Mouse (Mus musculus): ENCODE results near the gene Ndel1. TPM values are rescaled to one million over a fixed set of nuclear protein-coding genes. Genes with fewer than 3 reads are reported as not detected.
"Not testable (repeated sequence)": the region's sequence is repeated elsewhere in the genome, so short reads cannot be mapped to it uniquely, and the experiment has no call there.

Ndel1 gene
- polyA plus RNA-seq, 1 experiment from 2014 or later = 54.4 TPM

GRCm38 (mm10) chr11:68832793-68833192, 38.9 kb downstream of the Ndel1 start:
- H3K27me3 ChIP-seq (ENCODE audit: control insufficient read depth, insufficient read depth, low read length) = no peaks in the 10 kb centered on the region
- 72% methylated on average over 4 of the region's 4 CpGs for WGBS
- H3K27ac ChIP-seq (replicated peaks; ENCODE audit: low read depth, low read length) = no peak overlapping the region
- no peak overlapping the region for H3K4me2 ChIP-seq (ENCODE audit: low read depth, low read length)
- peaks cover 6% of the 10 kb centered on the region for H3K36me3 ChIP-seq (replicated peaks; ENCODE audit: control insufficient read depth, insufficient read depth, low read depth, low read length)
- ATAC-seq (replicated peaks; ENCODE audit: insufficient number of reproducible peaks, low FRiP score, low TSS enrichment, low read depth) (no peak), DNase-seq (ENCODE audit: low spot score) (no peak)
- no peak overlapping the region for H3K4me3 ChIP-seq (ENCODE audit: low read depth, low read length)
- no peaks in the 10 kb centered on the region for H3K4me1 ChIP-seq (ENCODE audit: control insufficient read depth, insufficient read depth, low read length)
- no peak overlapping the region for H3K9ac ChIP-seq (replicated peaks; ENCODE audit: low read length)
- H3K9me3 ChIP-seq (replicated peaks; ENCODE audit: control insufficient read depth, low read length) = no peaks in the 10 kb centered on the region

- not testable (repeated sequence) for H3K27ac ChIP-seq (replicated peaks; ENCODE audit: low read depth, low read length); H3K36me3 ChIP-seq (replicated peaks; ENCODE audit: control insufficient read depth, insufficient read depth, low read depth, low read length); H3K27me3 ChIP-seq (ENCODE audit: control insufficient read depth, insufficient read depth, low read length); H3K4me1 ChIP-seq (ENCODE audit: control insufficient read depth, insufficient read depth, low read length); H3K4me3 ChIP-seq (ENCODE audit: low read depth, low read length); ATAC-seq (replicated peaks; ENCODE audit: insufficient number of reproducible peaks, low FRiP score, low TSS enrichment, low read depth); H3K9ac ChIP-seq (replicated peaks; ENCODE audit: low read length); DNase-seq (ENCODE audit: low spot score); H3K4me2 ChIP-seq (ENCODE audit: low read depth, low read length); H3K9me3 ChIP-seq (replicated peaks; ENCODE audit: control insufficient read depth, low read length)
- WGBS = 95% methylated on average over 5 of the region's 5 CpGs
Observed at GRCm38 (mm10) chr11:68831580-68831979, 40.1 kb downstream of the Ndel1 start.

GRCm38 (mm10) chr11:68826735-68827134, 44.9 kb downstream of the Ndel1 start:
- Histone ChIP-seq H3K27ac (replicated peaks; ENCODE audit: low read depth, low read length) (no peak overlapping the region), H3K4me3 (ENCODE audit: low read depth, low read length) (no peak overlapping the region), H3K4me1 (ENCODE audit: control insufficient read depth, insufficient read depth, low read length) (no peaks in the 10 kb centered on the region), H3K9ac (replicated peaks; ENCODE audit: low read length) (no peak overlapping the region), H3K9me3 (replicated peaks; ENCODE audit: control insufficient read depth, low read length) (no peaks in the 10 kb centered on the region), H3K4me2 (ENCODE audit: low read depth, low read length) (no peak overlapping the region), H3K27me3 (ENCODE audit: control insufficient read depth, insufficient read depth, low read length) (no peaks in the 10 kb centered on the region), H3K36me3 (replicated peaks; ENCODE audit: control insufficient read depth, insufficient read depth, low read depth, low read length) (peaks cover 3% of the 10 kb centered on the region; the same call in 1 of the 2 replicates)
- DNase-seq (ENCODE audit: low spot score) = no peak
- 82% methylated on average over 3 of the region's 3 CpGs for WGBS
- no peak for ATAC-seq (replicated peaks; ENCODE audit: insufficient number of reproducible peaks, low FRiP score, low TSS enrichment, low read depth)

DNA sequence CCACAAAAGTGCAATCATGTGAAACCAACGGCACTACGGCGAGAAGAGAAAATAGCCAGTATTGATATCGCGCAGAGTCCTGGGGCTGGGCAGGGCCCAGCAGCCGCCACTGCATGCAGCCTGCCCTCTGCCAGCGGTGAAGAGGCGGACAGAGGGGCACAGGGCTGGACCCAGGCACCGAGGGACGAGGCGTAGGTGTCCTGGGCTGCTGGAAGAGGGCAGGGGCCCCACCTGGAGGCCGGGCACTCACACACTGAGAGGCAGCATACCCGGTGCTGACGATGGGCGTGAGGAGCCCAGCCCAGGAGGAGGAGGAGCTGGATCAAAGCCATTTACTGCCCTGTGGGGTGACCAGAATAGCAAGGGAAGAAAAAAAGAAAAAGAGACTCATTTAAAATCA, 49.3 kb downstream of the Ndel1 start:
- 89% methylated on average over 15 of the region's 15 CpGs for WGBS
- H3K27me3 ChIP-seq (ENCODE audit: control insufficient read depth, insufficient read depth, low read length) = no peaks in the 10 kb centered on the region
- H3K9me3 ChIP-seq (replicated peaks; ENCODE audit: control insufficient read depth, low read length) = no peaks in the 10 kb centered on the region
- H3K9ac ChIP-seq (replicated peaks; ENCODE audit: low read length) = no peak overlapping the region
- H3K4me2 ChIP-seq (ENCODE audit: low read depth, low read length) = no peak overlapping the region
- H3K4me1 ChIP-seq (ENCODE audit: control insufficient read depth, insufficient read depth, low read length) = no peaks in the 10 kb centered on the region
- H3K27ac ChIP-seq (replicated peaks; ENCODE audit: low read depth, low read length) = no peak overlapping the region
- no peak for ATAC-seq (replicated peaks; ENCODE audit: insufficient number of reproducible peaks, low FRiP score, low TSS enrichment, low read depth)
- DNase-seq (ENCODE audit: low spot score) = no peak
- no peak overlapping the region for H3K4me3 ChIP-seq (ENCODE audit: low read depth, low read length)
- H3K36me3 ChIP-seq (replicated peaks; ENCODE audit: control insufficient read depth, insufficient read depth, low read depth, low read length) = peaks cover 5% of the 10 kb centered on the region; the same call in 1 of the 2 replicates

DNA sequence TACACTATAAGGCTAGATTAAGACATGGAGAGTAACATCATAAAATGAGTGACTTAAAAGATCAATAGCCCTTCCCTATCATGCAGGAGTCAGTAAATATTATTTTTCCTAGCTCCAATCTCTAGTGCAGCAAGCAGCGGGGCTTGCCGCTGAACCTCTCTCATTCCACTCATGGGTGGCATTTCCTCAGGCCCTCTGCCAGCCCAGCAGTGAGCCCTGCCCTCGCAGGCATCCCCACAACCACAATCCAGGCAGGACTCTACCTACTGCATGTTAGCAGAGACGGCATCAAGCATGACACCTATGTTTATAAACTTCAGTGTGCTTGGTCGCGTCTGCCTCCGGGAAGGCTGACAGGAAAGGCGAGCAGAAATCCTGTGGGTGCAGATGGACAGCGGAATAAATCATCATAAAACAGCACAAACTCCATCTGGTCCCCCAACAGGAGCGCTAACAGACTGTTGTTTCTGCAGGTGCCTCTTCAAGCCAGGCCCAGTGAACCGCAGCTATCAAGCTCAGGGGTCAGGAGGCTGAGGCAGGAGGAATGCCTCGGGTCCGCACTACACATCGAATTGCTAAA, 52.3 kb downstream of the Ndel1 start:
- peaks cover 10% of the 10 kb centered on the region for H3K36me3 ChIP-seq (replicated peaks; ENCODE audit: control insufficient read depth, insufficient read depth, low read depth, low read length)
- DNase-seq (ENCODE audit: low spot score) (no peak), ATAC-seq (replicated peaks; ENCODE audit: insufficient number of reproducible peaks, low FRiP score, low TSS enrichment, low read depth) (no peak)
- no peak overlapping the region for H3K27ac ChIP-seq (replicated peaks; ENCODE audit: low read depth, low read length)
- 92% methylated on average over 14 of the region's 14 CpGs for WGBS
- no peak overlapping the region for H3K9ac ChIP-seq (replicated peaks; ENCODE audit: low read length)
- no peaks in the 10 kb centered on the region for H3K4me1 ChIP-seq (ENCODE audit: control insufficient read depth, insufficient read depth, low read length)
- no peaks in the 10 kb centered on the region for H3K9me3 ChIP-seq (replicated peaks; ENCODE audit: control insufficient read depth, low read length)
- H3K4me3 ChIP-seq (ENCODE audit: low read depth, low read length) = no peak overlapping the region
- H3K27me3 ChIP-seq (ENCODE audit: control insufficient read depth, insufficient read depth, low read length) = no peaks in the 10 kb centered on the region
- H3K4me2 ChIP-seq (ENCODE audit: low read depth, low read length) = no peak overlapping the region

DNA sequence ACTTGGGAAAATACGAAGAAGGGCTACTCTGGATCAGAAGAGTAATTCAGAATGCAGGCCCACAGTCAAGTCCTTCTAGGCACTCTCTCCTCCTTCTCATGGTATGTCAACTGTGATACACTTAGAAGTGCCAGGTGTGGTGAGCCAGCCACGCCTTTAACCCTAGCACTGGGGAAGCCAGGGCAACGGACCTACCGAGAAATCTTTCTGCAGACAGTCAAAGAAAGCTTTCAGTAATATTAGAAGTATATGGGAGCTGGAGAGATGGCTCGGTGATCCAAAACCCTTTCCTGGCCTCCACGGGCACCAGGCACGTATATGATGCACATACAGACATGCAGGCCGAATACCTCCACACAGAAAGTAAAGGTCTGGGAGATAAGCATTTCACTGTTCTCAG, 53.2 kb downstream of the Ndel1 start:
- no peaks in the 10 kb centered on the region for H3K9me3 ChIP-seq (replicated peaks; ENCODE audit: control insufficient read depth, low read length)
- ATAC-seq (replicated peaks; ENCODE audit: insufficient number of reproducible peaks, low FRiP score, low TSS enrichment, low read depth) (no peak), DNase-seq (ENCODE audit: low spot score) (no peak)
- H3K27me3 ChIP-seq (ENCODE audit: control insufficient read depth, insufficient read depth, low read length) = no peaks in the 10 kb centered on the region
- 90% methylated on average over 8 of the region's 8 CpGs for WGBS
- no peaks in the 10 kb centered on the region for H3K4me1 ChIP-seq (ENCODE audit: control insufficient read depth, insufficient read depth, low read length)
- no peak overlapping the region for H3K27ac ChIP-seq (replicated peaks; ENCODE audit: low read depth, low read length)
- H3K9ac ChIP-seq (replicated peaks; ENCODE audit: low read length) = no peak overlapping the region
- H3K4me2 ChIP-seq (ENCODE audit: low read depth, low read length) = no peak overlapping the region
- H3K4me3 ChIP-seq (ENCODE audit: low read depth, low read length) = no peak overlapping the region
- peaks cover 11% of the 10 kb centered on the region for H3K36me3 ChIP-seq (replicated peaks; ENCODE audit: control insufficient read depth, insufficient read depth, low read depth, low read length)

GRCm38 (mm10) chr11:68811881-68812577, 59.6 kb downstream of the Ndel1 start:
- Histone ChIP-seq H3K4me3 (ENCODE audit: low read depth, low read length) (no peak overlapping the region), H3K27ac (replicated peaks; ENCODE audit: low read depth, low read length) (no peak overlapping the region), H3K36me3 (replicated peaks; ENCODE audit: control insufficient read depth, insufficient read depth, low read depth, low read length) (peaks cover 40% of the 10 kb centered on the region), H3K9ac (replicated peaks; ENCODE audit: low read length) (no peak overlapping the region), H3K4me2 (ENCODE audit: low read depth, low read length) (no peak overlapping the region), H3K9me3 (replicated peaks; ENCODE audit: control insufficient read depth, low read length) (no peaks in the 10 kb centered on the region), H3K27me3 (ENCODE audit: control insufficient read depth, insufficient read depth, low read length) (no peaks in the 10 kb centered on the region), H3K4me1 (ENCODE audit: control insufficient read depth, insufficient read depth, low read length) (no peaks in the 10 kb centered on the region)
- 86% methylated on average over 9 of the region's 9 CpGs for WGBS
- ATAC-seq (replicated peaks; ENCODE audit: insufficient number of reproducible peaks, low FRiP score, low TSS enrichment, low read depth) (no peak), DNase-seq (ENCODE audit: low spot score) (no peak)

GRCm38 (mm10) chr11:68807787-68808186, 63.9 kb downstream of the Ndel1 start:
- no peak overlapping the region for H3K4me3 ChIP-seq (ENCODE audit: low read depth, low read length)
- H3K4me1 ChIP-seq (ENCODE audit: control insufficient read depth, insufficient read depth, low read length) = no peaks in the 10 kb centered on the region
- no peaks in the 10 kb centered on the region for H3K9me3 ChIP-seq (replicated peaks; ENCODE audit: control insufficient read depth, low read length)
- no peak overlapping the region for H3K9ac ChIP-seq (replicated peaks; ENCODE audit: low read length)
- no peaks in the 10 kb centered on the region for H3K27me3 ChIP-seq (ENCODE audit: control insufficient read depth, insufficient read depth, low read length)
- H3K36me3 ChIP-seq (replicated peaks; ENCODE audit: control insufficient read depth, insufficient read depth, low read depth, low read length) = peaks cover 46% of the 10 kb centered on the region
- ATAC-seq (replicated peaks; ENCODE audit: insufficient number of reproducible peaks, low FRiP score, low TSS enrichment, low read depth) (no peak; the same call in 1 of the 2 replicates), DNase-seq (ENCODE audit: low spot score) (peak; percentile 76)
- no peak overlapping the region for H3K27ac ChIP-seq (replicated peaks; ENCODE audit: low read depth, low read length)
- no peak overlapping the region for H3K4me2 ChIP-seq (ENCODE audit: low read depth, low read length)
- 41% methylated on average over 6 of the region's 6 CpGs for WGBS
